Mouse (Mus musculus) monocyte, adult 5-6 weeks (primary cell): ENCODE measurements around the gene Aph1a. TPM values are rescaled to one million over a fixed set of nuclear protein-coding genes. Genes with fewer than 3 reads are reported as not detected.
"Not testable (repeated sequence)": the region's sequence is repeated elsewhere in the genome, so short reads cannot be mapped to it uniquely, and the experiment has no call there.

Source experiments
- ATAC-seq: fragments of 153-309, 156-312 bp; replicated peaks from 2 replicates; pipeline ENCODE4 v1.8.0; 2017; ENCODE audit warnings: mild to moderate bottlenecking; ENCODE audit not compliant: low TSS enrichment, insufficient number of reproducible peaks, severe bottlenecking, poor library complexity, low FRiP score
- total RNA-seq: library from RNA; stranded (forward); fragments of 200-1000, 200-491, 200-594 nt; gene quantifications from 3 replicates; pipeline ENCODE4 v1.2.3, GENCODE M21; 2017

Aph1a gene
- total RNA-seq, 1 experiment from 2014 or later = 32.8 TPM

- peak; percentile 97 for ATAC-seq
Observed at GRCm38 (mm10) chr3:95881979-95882815, 11.6 kb upstream of the Aph1a start, which contains the start of gene Ciart. Gene Ciart (minus strand): TSS chr3:95882251.

GRCm38 (mm10) chr3:95882816-95883425 is 10.8 kb upstream of the Aph1a start:
- no peak for ATAC-seq

GRCm38 (mm10) chr3:95884400-95884799 is 9.4 kb upstream of the Aph1a start:
- no peak for ATAC-seq

GRCm38 (mm10) chr3:95887596-95887995 is 6.2 kb upstream of the Aph1a start:
- no peak for ATAC-seq

- ATAC-seq = no peak
Observed at GRCm38 (mm10) chr3:95889664-95890063, 4.1 kb upstream of the Aph1a start.

GRCm38 (mm10) chr3:95891211-95892065 is 2.3 kb upstream of the Aph1a start, which contains the start of gene BC028528:
Gene BC028528 (minus strand): TSS chr3:95892005.
- peak; percentile 52 for ATAC-seq

- ATAC-seq = no peak
Observed at GRCm38 (mm10) chr3:95892066-95893052, 1.4 kb upstream of the Aph1a start.

- ATAC-seq = no peak
Observed at GRCm38 (mm10) chr3:95893126-95893525, 643 bp upstream of the Aph1a start.

GRCm38 (mm10) chr3:95894317-95895160 is 770 bp downstream of the Aph1a start:
- ATAC-seq = no peak

- ATAC-seq = not testable (repeated sequence)
Observed at GRCm38 (mm10) chr3:95895501-95895900, 1.7 kb downstream of the Aph1a start.

- no peak for ATAC-seq
Observed at GRCm38 (mm10) chr3:95899800-95900524, 6.2 kb downstream of the Aph1a start.

GRCm38 (mm10) chr3:95901616-95902372 is 8.0 kb downstream of the Aph1a start:
- no peak for ATAC-seq

- no peak for ATAC-seq
Observed at GRCm38 (mm10) chr3:95902373-95902625, 8.5 kb downstream of the Aph1a start.

GRCm38 (mm10) chr3:95902643-95903042 is 8.9 kb downstream of the Aph1a start:
- ATAC-seq = no peak

- ATAC-seq = no peak
Observed at GRCm38 (mm10) chr3:95903753-95904502, 10.2 kb downstream of the Aph1a start.

- no peak for ATAC-seq
Observed at GRCm38 (mm10) chr3:95904568-95904967, 10.8 kb downstream of the Aph1a start, which contains the start of gene Car14. Gene Car14 (minus strand): TSS chr3:95904691.
